In the genomic region with DNA sequence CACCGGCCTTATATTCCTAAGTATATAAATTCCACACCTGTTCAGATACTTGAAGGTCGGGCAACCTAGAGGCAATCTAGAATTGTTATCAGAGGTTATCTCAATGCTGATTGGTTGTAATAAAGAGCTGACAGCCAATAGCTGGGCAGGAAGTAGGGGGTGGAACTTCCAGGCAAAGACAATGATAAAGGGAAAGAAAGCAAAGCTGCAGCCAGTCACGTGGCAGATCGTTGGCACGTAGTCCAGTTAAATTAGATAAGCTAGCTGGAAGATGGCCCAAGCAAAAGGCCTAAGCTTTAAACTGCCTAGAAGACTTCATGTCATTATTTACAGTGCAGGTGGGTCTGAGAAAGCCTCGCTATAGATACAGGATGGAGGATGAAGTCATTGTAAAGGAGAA, we compare ENCODE assay signal across 17 mouse cellular contexts. TPM values are rescaled to one million over a fixed set of nuclear protein-coding genes. Genes with fewer than 3 reads are reported as not detected.
DNase-seq lines count a peak whose midpoint lies in the region; ATAC-seq and TF ChIP-seq lines count a peak whose summit lies in the region.
"Had no signal": no experiment of that assay in that cellular context is flagged by ENCODE, and none has a peak within 500 bp of the region (broad histone marks: within the 10 kb centered on the region; RNA-seq: fewer than 3 reads in every experiment).

No protein-coding gene starts in this region.

- H3K9ac ChIP-seq in heart, embryonic 11.5 days (ENCODE audit: low read depth, low read length) = no peak overlapping the region
- no peak overlapping the region for H3K9ac ChIP-seq in stomach, postnatal 0 days (ENCODE audit: low read length)
- H3K9ac ChIP-seq: forebrain, postnatal 0 days; hindbrain, embryonic 14.5 days; neural tube, embryonic 12.5 days had no signal

- no peak overlapping the region for H3K27ac ChIP-seq in heart, embryonic 11.5 days (ENCODE audit: low read depth, low read length)
- no peak overlapping the region for H3K27ac ChIP-seq in stomach, postnatal 0 days (replicated peaks)
- H3K27ac ChIP-seq: hindbrain, embryonic 14.5 days; neural tube, embryonic 12.5 days had no signal

- TF ChIP-seq CTCF in lung, adult 2 months (IDR thresholded peaks at IDR 0.05; ENCODE audit: insufficient read depth, low read length) = no peak
- TF ChIP-seq CTCF in stomach, postnatal 0 days (IDR thresholded peaks at IDR 0.05; ENCODE audit: low read depth) = no peak

- TF ChIP-seq POLR2A in lung, adult 2 months (IDR thresholded peaks at IDR 0.05; ENCODE audit: borderline replicate concordance, extremely low read depth, low read depth, low read length) = no peak

- no peaks in the 10 kb centered on the region for H3K9me3 ChIP-seq in heart, embryonic 11.5 days (replicated peaks; ENCODE audit: control insufficient read depth, low read length)
- H3K9me3 ChIP-seq in stomach, postnatal 0 days (ENCODE audit: control insufficient read depth, low read length) = no peaks in the 10 kb centered on the region
- H3K9me3 ChIP-seq: neural tube, embryonic 12.5 days had no signal

- H3K4me3 ChIP-seq in heart, embryonic 11.5 days (ENCODE audit: low read depth, low read length) = no peak overlapping the region
- H3K4me3 ChIP-seq in lung, adult 2 months (replicated peaks; ENCODE audit: extremely low read depth, low read depth, low read length) = no peak overlapping the region
- H3K4me3 ChIP-seq in stomach, postnatal 0 days (ENCODE audit: low read depth, low read length) = no peak overlapping the region
- H3K4me3 ChIP-seq: erythroblast, embryonic 14.5 days; neural tube, embryonic 12.5 days had no signal

- no peak for ATAC-seq in heart, embryonic 11.5 days (replicated peaks; ENCODE audit: insufficient number of reproducible peaks, low FRiP score, low TSS enrichment)
- ATAC-seq in stomach, postnatal 0 days (ENCODE audit: low FRiP score, low TSS enrichment) = no peak
- ATAC-seq: forebrain, postnatal 0 days; intestine, postnatal 0 days; midbrain, embryonic 16.5 days had no signal

- TF ChIP-seq EP300 in stomach, postnatal 0 days (optimal IDR thresholded peaks at IDR 0.05) = no peak

- H3K4me2 ChIP-seq in heart, embryonic 11.5 days = no peak overlapping the region
- no peak overlapping the region for H3K4me2 ChIP-seq in stomach, postnatal 0 days (replicated peaks; ENCODE audit: low read depth)
- H3K4me2 ChIP-seq: hindbrain, embryonic 14.5 days; liver, embryonic 11.5 days; neural tube, embryonic 12.5 days had no signal

- 51% methylated on average over 6 of the region's 6 CpGs for WGBS in heart, embryonic 11.5 days (ENCODE audit: insufficient replicate concordance)
- 35% methylated on average over 6 of the region's 6 CpGs for WGBS in lung, adult 2 months
- 49% methylated on average over 6 of the region's 6 CpGs for WGBS in stomach, postnatal 0 days

- no peaks in the 10 kb centered on the region for H3K36me3 ChIP-seq in heart, embryonic 11.5 days (ENCODE audit: control insufficient read depth, insufficient read depth, low read length)
- H3K36me3 ChIP-seq in stomach, postnatal 0 days (ENCODE audit: control insufficient read depth, insufficient read depth, low read length) = no peaks in the 10 kb centered on the region
- H3K36me3 ChIP-seq: neural tube, embryonic 12.5 days had no signal

- no peaks in the 10 kb centered on the region for H3K4me1 ChIP-seq in heart, embryonic 11.5 days (ENCODE audit: control insufficient read depth, insufficient read depth, low read length)
- H3K4me1 ChIP-seq in lung, adult 2 months (ENCODE audit: control insufficient read depth, insufficient read depth, low read length) = peaks cover 7% of the 10 kb centered on the region
- H3K4me1 ChIP-seq in stomach, postnatal 0 days (replicated peaks; ENCODE audit: control insufficient read depth, insufficient read depth) = no peaks in the 10 kb centered on the region

- no peaks in the 10 kb centered on the region for H3K27me3 ChIP-seq in heart, embryonic 11.5 days (ENCODE audit: control insufficient read depth, insufficient read depth, low read length)
- no peaks in the 10 kb centered on the region for H3K27me3 ChIP-seq in stomach, postnatal 0 days (ENCODE audit: control insufficient read depth, insufficient read depth, low read length)
- H3K27me3 ChIP-seq: neural tube, embryonic 12.5 days had no signal

- DNase-seq in heart, adult 11 months = peak; percentile 90
- DNase-seq in lung, adult 18-20 months = peak; percentile 26 to 36
- DNase-seq in lung, adult 2 months = no peak
- peak; percentile 57 for DNase-seq in R1 (ENCODE audit: low read depth, low spot score)
- DNase-seq in stomach, postnatal 0 days (ENCODE audit: low spot score) = peak; percentile 32
- DNase-seq in spleen, postnatal 4 days (ENCODE audit: low spot score in 2 of 2) = no peak
- DNase-seq: cerebellum, adult 11 months; forebrain, postnatal 0 days; layer of hippocampus, adult 9-11 months; retina, postnatal 1 day had no signal

RNA-seq across cellular contexts. Expression of gene Rev1, which starts 3.3 kb away (rescaled TPM):
- 20.4 and 24.0 TPM in 2 replicates for polyA plus RNA-seq in heart, embryonic 11.5 days (2014; fragmentation: Nextera tagmentation; extraction: Ambion mirVana)
- polyA plus RNA-seq in lung, adult 2 months (2012; rRNA removed) = 5.9 and 6.0 TPM in 2 replicates
- polyA plus RNA-seq in stomach, postnatal 0 days (2015; fragmentation: Nextera tagmentation; extraction: Ambion mirVana) = 8.4 and 8.5 TPM in 2 replicates

Comparison
In these comparisons a context has a peak if more than half of its experiments do, and no peak if none do; other contexts are left out.
1. DNase-seq: peak in heart, adult 11 months (single experiment), lung, adult 18-20 months (2 of 2), R1 (single experiment) and stomach, postnatal 0 days (single experiment); none in lung, adult 2 months (single experiment) and spleen, postnatal 4 days (0 of 2).